Mouse (Mus musculus) left cerebral cortex, adult 11 months (tissue): ENCODE results near the gene Scrn2.
A peak's percentile ranks its signal among the peaks of the same experiment; 100 is the strongest.

ENCODE experiments used
- DNase-seq: peaks from one replicate; pipeline ENCODE4 v3.0.0; 2022; ENCODE audit warnings: low spot score

Scrn2 gene

GRCm38 (mm10) chr11:97050944-97051586 is 21.3 kb downstream of the Scrn2 start:
- DNase-seq, result no peak

- no peak for DNase-seq
Observed at GRCm38 (mm10) chr11:97052219-97052646, 22.5 kb downstream of the Scrn2 start.

GRCm38 (mm10) chr11:97063274-97063920 is 33.7 kb downstream of the Scrn2 start:
- DNase-seq, result no peak

GRCm38 (mm10) chr11:97063921-97064295 is 34.2 kb downstream of the Scrn2 start:
- no peak for DNase-seq

GRCm38 (mm10) chr11:97065538-97066295 is 36.0 kb downstream of the Scrn2 start:
- DNase-seq, result no peak

- DNase-seq, result no peak
Observed at GRCm38 (mm10) chr11:97066656-97067360, 37.1 kb downstream of the Scrn2 start.

GRCm38 (mm10) chr11:97069333-97069732 is 39.6 kb downstream of the Scrn2 start:
- no peak for DNase-seq

GRCm38 (mm10) chr11:97069770-97070169 is 40.0 kb downstream of the Scrn2 start:
- DNase-seq, result no peak

GRCm38 (mm10) chr11:97071129-97071528 is 41.4 kb downstream of the Scrn2 start:
- no peak for DNase-seq

GRCm38 (mm10) chr11:97072533-97072932 is 42.8 kb downstream of the Scrn2 start:
- peak; percentile 61 for DNase-seq

- DNase-seq, result no peak
Observed at GRCm38 (mm10) chr11:97074235-97074634, 44.5 kb downstream of the Scrn2 start.

- no peak for DNase-seq
Observed at GRCm38 (mm10) chr11:97078751-97079150, 49.0 kb downstream of the Scrn2 start.

- DNase-seq, result no peak
Observed at GRCm38 (mm10) chr11:97080291-97080690, 50.6 kb downstream of the Scrn2 start.

- peak; percentile 36 for DNase-seq
Observed at GRCm38 (mm10) chr11:97082977-97083376, 53.2 kb downstream of the Scrn2 start.
